Mouse (Mus musculus) thymus, adult 18-20 months (tissue): ENCODE results near the gene Fam120a.

Source experiments
- DNase-seq, 2 experiments: peaks; one replicate each; pipeline ENCODE4 v3.0.0; 2022; ENCODE audit warnings: mixed read lengths in 2 of 2

The Fam120a gene

DNA sequence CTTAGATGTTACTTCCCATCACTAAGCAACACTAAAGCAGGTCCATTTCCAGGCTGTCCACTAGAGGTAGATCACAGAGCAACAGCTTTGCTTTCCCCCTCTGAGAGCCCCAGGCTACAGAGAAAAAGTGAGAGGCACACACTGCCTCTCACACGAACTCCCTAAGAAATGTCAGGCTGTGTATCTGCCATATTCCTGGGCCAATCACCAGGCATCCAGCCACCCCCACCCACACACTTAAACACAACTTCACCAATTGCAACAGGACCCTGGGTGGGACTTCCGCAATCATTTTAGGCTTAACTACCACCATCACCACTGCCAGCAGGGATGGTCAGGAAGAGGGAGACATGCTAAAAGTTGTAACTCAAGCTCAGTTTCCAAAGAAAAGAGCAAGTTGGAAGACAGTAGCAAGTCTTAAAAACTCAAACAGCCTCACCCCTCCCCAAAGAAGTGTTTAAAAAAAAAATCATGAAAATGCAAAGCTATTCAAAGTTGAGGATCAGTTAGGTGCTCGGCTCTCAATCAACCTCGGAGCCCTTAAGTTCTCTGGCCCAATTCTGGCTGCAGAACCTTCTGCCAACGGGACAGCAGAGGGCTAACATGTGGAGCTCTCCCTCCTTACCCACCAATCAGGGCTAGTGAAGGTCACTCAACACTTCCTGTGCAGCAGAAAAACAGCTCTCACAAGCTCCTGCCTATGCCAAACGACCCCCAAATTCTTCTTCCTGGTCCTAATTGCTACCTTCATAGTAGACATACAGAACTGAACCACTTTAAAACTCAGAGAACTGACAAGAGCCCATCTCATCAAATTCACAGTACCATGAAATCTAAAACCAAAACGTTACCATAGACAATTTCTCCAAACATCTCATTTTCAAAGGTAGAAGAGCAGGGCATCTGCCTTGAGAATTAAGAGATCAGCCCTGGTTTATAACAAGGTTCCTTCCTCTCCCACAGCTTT, 2.0 kb downstream of the Fam120a start:
- DNase-seq = peak; percentile 48 to 74

DNA sequence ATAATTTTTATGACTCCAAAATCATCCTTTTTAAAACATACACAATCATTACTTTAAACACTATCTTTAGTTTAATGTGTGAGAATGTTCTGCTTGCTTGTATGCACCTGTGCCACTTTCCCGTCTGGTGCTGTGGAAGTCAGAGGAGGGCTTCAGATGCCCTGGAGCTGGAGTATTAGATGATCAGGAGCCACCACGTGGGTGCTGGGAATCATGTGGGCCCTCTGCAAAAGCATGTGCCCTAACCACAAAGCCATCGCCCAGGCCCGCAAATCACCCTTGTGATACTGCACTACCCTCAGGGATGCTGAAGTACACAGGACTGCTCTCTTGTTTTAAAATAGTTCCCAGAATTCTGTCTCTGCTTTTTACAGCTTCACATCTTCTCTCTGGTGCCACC, 3.0 kb downstream of the Fam120a start:
- no peak for DNase-seq

DNA sequence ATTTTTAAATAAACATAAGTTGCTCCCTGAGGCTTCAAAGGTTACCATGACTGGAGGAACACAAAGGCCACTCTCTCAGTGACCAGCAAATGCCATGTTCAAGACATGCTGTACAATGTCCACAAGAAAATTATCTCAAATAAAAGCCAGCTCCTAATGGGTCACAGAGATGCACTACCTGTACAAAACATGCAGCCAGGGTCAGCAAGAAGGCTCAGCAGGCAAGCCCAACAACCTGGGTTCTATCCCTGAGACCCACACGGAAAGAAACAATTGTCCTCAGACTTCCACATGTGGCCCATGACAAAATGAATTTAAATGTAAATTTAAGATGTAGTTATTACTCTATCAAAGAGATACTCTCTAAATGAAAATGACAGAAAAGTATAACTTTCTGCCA, 4.7 kb downstream of the Fam120a start:
- no peak for DNase-seq

DNA sequence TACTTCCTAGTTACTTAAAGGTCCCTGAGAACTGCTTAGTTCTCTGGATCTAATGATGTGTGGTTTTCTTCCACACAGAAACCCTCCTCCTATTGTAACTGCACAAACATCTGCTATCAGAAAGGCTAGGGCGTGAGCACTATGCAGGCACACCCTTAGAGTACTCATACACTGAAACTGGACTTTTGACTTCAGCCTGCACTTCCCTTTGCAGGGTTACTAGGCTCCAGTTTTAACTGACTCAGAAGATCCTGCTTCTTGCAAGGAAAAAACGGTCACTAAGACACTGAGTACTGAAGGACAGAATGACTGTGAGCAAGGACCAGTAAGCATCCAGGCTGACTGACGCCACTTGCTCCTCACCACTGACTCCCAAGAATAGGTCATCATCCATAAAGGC, 5.3 kb downstream of the Fam120a start:
- no peak for DNase-seq

GRCm38 (mm10) chr13:48958608-48959007, 9.2 kb downstream of the Fam120a start:
- DNase-seq = no peak

- no peak for DNase-seq
Observed at GRCm38 (mm10) chr13:48954825-48955224, 13.0 kb downstream of the Fam120a start.

DNA sequence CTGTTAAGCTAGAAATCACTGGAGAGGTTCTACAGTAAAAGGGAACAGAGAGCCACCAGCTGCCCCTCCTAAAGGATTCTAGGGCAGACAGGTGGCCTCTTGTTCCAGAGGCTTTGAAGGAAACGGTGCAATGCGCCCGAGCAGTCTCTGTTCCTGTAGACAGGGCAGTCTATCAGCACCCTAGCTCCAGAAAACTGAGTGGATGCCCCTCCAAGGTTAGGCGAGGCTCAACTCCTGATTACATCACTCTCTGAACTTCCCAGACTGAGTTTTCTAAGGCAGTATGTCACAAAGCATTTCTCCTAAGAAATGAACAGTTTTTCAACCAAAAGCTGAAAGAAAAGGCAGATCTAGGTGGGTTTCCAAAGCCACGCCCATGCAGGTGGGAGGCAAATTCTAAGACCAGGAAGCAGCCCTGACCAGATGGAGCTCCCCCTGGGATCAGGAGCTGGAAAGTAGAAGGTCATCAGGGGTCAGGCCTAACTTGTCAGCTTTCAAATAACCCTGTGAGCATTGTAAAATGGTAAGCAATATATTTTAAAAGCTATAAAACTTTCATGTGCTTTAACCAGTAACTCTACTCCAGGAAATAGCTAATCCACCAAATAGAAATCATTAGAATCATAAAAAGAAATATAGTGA, 17.1 kb downstream of the Fam120a start:
- no peak for DNase-seq

GRCm38 (mm10) chr13:48948951-48949350, 18.9 kb downstream of the Fam120a start:
- no peak for DNase-seq

DNA sequence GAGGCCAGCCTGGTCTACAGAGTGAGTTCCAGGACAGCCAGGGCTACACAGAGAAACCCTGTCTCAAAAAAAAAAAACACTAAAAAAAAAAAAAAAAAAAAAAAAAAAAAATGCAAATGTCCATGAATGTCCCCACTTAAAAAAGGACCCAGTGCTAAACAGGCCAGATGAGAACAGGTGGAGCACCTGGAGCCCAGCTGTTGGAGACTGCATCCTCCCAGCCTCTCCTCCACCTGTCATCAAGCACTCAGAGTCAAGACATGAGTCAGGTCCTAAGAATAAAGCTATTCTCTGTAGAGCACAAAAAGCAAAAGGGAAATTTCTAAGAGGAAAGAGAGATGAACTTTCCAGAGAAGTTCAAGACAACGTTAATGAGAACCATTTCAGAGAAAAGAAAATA, 23.2 kb downstream of the Fam120a start:
- DNase-seq = no peak

DNA sequence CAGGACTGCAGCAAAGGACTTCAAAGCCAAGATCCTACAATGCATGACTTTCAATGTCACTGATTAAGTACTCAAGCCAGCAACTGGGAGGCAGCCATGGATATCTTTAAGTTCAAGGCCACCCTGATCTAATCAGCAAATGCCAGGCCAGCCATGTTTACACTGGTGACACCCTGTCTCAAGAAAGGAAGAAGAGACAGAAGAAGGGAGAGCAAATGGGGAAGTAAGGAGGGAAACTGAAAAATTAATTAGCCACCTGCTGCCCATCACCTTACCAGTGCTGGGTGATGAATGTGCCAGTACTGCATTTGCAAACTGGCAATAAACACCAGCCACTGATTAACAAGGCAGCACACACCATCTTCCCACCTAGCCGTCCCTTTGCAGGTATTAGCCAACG, 25.3 kb downstream of the Fam120a start:
- no peak for DNase-seq

GRCm38 (mm10) chr13:48941773-48942172, 26.0 kb downstream of the Fam120a start:
- DNase-seq = no peak

GRCm38 (mm10) chr13:48934597-48934996, 33.2 kb downstream of the Fam120a start:
- DNase-seq = no peak

DNA sequence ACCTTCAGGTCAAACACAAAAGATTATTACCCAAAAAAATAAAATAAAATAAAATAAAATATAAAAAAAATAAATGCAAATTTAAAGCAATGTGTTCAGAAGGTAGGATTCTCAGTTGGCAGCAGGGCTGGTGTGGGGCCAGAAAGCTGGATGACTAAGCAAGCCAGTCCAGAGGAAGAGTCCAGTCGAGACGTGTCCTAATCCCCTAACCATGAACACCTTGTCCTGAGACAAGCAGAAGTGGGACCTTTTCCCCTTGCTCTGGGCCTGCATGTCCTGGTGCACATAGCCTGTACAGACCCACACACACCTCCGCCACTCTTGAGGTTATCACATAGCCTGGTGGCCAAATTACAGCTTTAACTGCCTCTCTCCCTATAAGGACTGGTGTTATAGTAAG, 35.1 kb downstream of the Fam120a start:
- no peak for DNase-seq

- DNase-seq = no peak
Observed at GRCm38 (mm10) chr13:48931687-48932086, 36.1 kb downstream of the Fam120a start.

DNA sequence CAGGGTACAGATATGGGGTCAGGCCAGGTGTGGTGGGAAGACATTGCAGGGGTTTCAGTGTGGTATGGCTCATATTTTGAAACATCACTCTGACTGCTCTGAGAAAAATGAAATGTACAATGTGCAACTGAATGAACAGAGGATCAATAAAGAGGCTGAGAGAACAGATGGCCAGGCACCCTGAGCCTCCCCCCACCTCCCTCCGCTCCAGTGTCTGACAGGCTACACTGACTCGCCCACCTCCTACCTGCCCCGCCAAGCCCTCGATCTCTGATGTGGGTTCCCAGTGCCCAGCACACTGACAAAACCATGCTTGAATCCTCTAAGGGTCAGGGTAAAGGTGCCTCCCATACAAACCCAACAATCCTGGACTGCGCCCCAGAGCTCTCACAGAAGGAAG, 36.6 kb downstream of the Fam120a start:
- no peak for DNase-seq

DNA sequence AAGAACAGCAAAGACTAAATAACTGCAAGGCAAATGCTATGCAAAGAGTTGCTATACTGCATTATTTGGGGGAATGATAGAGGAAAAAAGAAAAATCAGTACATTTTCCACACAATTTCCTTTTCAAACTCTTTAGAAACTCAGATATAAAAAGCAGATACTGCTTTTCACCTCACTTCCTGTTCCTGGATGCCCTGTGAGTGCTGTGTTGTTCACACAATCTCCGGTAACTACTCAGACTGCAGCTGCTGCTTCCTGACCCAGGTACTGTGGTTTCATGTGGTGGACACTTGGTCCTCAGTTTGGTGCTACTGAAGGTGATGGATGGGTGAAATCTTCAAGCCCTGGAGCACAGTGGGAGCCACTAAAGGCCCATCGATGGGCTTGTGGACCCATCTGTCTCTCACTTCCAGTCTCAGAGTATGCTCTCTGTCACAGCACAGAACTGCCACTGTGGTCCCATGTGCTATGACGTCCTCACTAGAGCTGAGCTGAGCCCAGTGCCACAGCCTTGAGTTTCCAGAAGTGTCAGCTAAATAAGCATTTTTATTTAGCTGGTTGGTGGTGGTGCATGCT, 38.2 kb downstream of the Fam120a start:
- no peak for DNase-seq

DNA sequence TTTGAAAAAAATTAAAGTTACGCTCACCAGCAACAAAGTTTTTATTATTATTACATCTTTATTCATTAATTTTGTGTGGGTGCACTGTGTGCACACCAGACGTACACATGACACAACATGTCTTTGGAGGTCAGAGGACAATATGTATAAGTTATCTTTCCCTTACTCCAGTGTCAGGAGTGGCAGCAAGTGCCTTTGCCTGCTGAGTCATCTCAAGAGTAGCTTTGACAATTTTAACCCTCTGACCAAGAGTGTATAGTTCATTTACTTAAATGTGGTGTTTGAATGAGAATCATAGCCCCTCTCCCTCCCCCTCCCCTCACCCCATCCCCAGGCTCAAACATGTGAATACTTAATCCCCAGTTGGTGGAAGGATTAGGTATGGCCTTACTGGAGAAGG, 40.2 kb downstream of the Fam120a start:
- no peak for DNase-seq

DNA sequence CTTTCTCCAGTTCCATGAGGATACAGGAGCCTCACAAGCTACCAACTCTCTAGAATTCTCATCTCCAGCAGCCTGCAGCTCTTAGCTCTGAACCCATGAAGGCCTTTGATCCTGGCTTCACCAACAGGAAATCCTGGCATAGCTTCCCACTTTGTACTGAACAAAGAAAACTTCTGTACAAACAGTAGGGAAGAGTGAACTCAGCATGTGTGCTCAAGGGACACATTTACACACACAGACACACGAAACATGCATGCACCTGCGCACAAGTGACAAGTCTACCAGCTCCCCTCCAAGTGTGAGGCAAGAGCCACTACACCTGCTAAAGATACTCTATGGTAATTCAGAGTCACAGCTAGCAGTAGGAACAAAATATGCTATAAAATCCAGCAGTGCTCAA, 45.1 kb downstream of the Fam120a start:
- DNase-seq = no peak

GRCm38 (mm10) chr13:48921256-48921655, 46.6 kb downstream of the Fam120a start:
- DNase-seq = no peak

- no peak for DNase-seq
Observed at GRCm38 (mm10) chr13:48919756-48920415, 47.9 kb downstream of the Fam120a start.

GRCm38 (mm10) chr13:48917113-48917599, 50.7 kb downstream of the Fam120a start:
- DNase-seq = no peak

- DNase-seq = no peak
Observed at GRCm38 (mm10) chr13:48913680-48914079, 54.1 kb downstream of the Fam120a start.

DNA sequence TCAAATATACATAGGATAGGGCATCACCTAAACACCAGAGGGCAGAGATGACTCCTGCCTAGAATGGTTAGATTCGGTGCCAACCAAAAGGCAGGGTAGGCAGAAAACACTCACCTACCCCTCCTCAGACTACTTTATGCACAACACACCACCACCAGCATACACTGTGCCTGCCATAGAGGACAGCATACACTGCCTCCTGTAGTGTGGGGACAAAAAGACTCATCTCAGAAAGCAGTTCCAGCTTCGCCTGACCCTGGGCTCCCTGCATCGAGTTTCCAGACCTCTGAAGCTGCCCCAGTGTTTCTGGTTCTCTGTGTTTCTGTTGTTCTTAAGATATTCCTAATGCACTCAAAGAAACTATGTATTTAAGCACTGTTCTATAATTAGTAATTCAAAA, 54.7 kb downstream of the Fam120a start:
- no peak for DNase-seq
